ENCODE assay signal across 24 mouse cellular contexts in the genomic region with DNA sequence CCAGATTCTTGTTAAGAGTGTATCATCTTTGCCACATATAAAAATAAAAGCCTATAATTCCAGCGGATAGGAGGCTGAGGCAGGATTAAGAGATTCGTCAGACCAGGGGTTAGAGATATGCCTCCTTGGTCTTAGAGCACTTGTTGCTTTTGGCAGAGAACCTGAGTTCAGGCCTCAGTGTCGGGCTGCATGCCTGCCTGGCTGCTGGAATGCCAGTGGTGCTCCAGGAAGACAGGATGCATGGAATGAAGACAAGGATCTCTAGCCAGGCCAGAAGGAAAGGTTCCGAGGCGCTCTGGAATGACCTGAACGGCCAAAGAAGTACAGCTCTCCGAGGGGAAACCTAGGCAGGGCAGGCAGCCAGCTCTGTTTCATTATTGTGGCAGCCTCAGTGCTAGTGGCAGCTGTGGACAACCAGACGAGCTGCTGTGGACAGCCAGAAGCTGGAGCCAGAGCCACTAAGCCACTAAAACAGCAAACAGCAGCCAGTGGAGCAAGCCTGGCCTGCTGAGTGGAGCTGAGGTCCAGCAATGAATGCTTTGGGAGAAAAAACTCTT. TPM values are rescaled to one million over a fixed set of nuclear protein-coding genes. Genes with fewer than 3 reads are reported as not detected.
DNase-seq lines count a peak whose midpoint lies in the region; ATAC-seq and TF ChIP-seq lines count a peak whose summit lies in the region.
"Had no signal": no experiment of that assay in that cellular context is flagged by ENCODE, and none has a peak within 500 bp of the region (broad histone marks: within the 10 kb centered on the region; RNA-seq: fewer than 3 reads in every experiment).

No protein-coding gene starts in this region.

- no peak overlapping the region for H3K27ac ChIP-seq in stomach, embryonic 16.5 days (ENCODE audit: low read length)
- no peak overlapping the region for H3K27ac ChIP-seq in stomach, postnatal 0 days (replicated peaks)
- H3K27ac ChIP-seq: forebrain, embryonic 10.5 days; midbrain, embryonic 10.5 days; neural tube, embryonic 13.5 days had no signal

- intact Hi-C loops in heart, postnatal 10 days (cut with DNase I): loop anchor here (10.0 kb wide), 1 partner anchor 274 kb away; a partner anchor contains a TSS

- no peak for TF ChIP-seq CTCF in stomach, postnatal 0 days (IDR thresholded peaks at IDR 0.05; ENCODE audit: low read depth)

- no peak overlapping the region for H3K4me3 ChIP-seq in stomach, embryonic 16.5 days (replicated peaks; ENCODE audit: low read length)
- no peak overlapping the region for H3K4me3 ChIP-seq in stomach, postnatal 0 days (ENCODE audit: low read depth, low read length)
- H3K4me3 ChIP-seq: forebrain, embryonic 10.5 days; midbrain, embryonic 10.5 days; neural tube, embryonic 13.5 days had no signal

- DNase-seq in heart, adult 18-20 months: peak; percentile 57 to 66
- DNase-seq in heart, postnatal 10 days: no peak
- DNase-seq in stomach, postnatal 0 days (ENCODE audit: low spot score): no peak
- DNase-seq in kidney, postnatal 14 days: peak; percentile 21
- peak; percentile 51 to 84 for DNase-seq in lung, postnatal 4 days
- no peak for DNase-seq in layer of hippocampus, adult 9-10 months (ENCODE audit: low spot score)
- no peak for DNase-seq in ovary, postnatal 14 days (ENCODE audit: low spot score)
- DNase-seq: adrenal gland, adult 2 months; cerebellum, adult 11-12 months; liver, postnatal 0 days; thymus, postnatal 14 days had no signal

- H3K9me3 ChIP-seq in stomach, embryonic 16.5 days (replicated peaks; ENCODE audit: control insufficient read depth, low read length): no peaks in the 10 kb centered on the region
- H3K9me3 ChIP-seq in stomach, postnatal 0 days (ENCODE audit: control insufficient read depth, low read length): no peaks in the 10 kb centered on the region
- H3K9me3 ChIP-seq: forebrain, embryonic 10.5 days; G1E; midbrain, embryonic 10.5 days; neural tube, embryonic 13.5 days had no signal

- no peaks in the 10 kb centered on the region for H3K4me1 ChIP-seq in stomach, embryonic 16.5 days (ENCODE audit: control insufficient read depth, insufficient read depth, low read length)
- H3K4me1 ChIP-seq in stomach, postnatal 0 days (replicated peaks; ENCODE audit: control insufficient read depth, insufficient read depth): no peaks in the 10 kb centered on the region

- no peak for ATAC-seq in stomach, embryonic 16.5 days (ENCODE audit: insufficient read depth, low FRiP score)
- no peak for ATAC-seq in stomach, postnatal 0 days (ENCODE audit: low FRiP score, low TSS enrichment)
- ATAC-seq: liver, postnatal 0 days had no signal

- no peak overlapping the region for H3K4me2 ChIP-seq in stomach, embryonic 16.5 days (ENCODE audit: low read depth, low read length)
- no peak overlapping the region for H3K4me2 ChIP-seq in stomach, postnatal 0 days (replicated peaks; ENCODE audit: low read depth)
- H3K4me2 ChIP-seq: neural tube, embryonic 13.5 days had no signal

- 0 out of 2 replicates have a peak overlapping the region, but pooled peaks have one; percentile 3 for H3K9ac ChIP-seq in stomach, embryonic 16.5 days (ENCODE audit: low read length)
- H3K9ac ChIP-seq in stomach, postnatal 0 days (ENCODE audit: low read length): no peak overlapping the region
- H3K9ac ChIP-seq: liver, postnatal 0 days; neural tube, embryonic 13.5 days had no signal

- 70% methylated on average over 8 of the region's 8 CpGs for WGBS in stomach, embryonic 16.5 days
- WGBS in stomach, postnatal 0 days: 69% methylated on average over 8 of the region's 8 CpGs

- H3K36me3 ChIP-seq in stomach, embryonic 16.5 days (ENCODE audit: control insufficient read depth, insufficient read depth, low read length): no peaks in the 10 kb centered on the region
- H3K36me3 ChIP-seq in stomach, postnatal 0 days (ENCODE audit: control insufficient read depth, insufficient read depth, low read length): no peaks in the 10 kb centered on the region
- H3K36me3 ChIP-seq: forebrain, embryonic 10.5 days; G1E; midbrain, embryonic 10.5 days; neural tube, embryonic 13.5 days had no signal

- no peaks in the 10 kb centered on the region for H3K27me3 ChIP-seq in stomach, embryonic 16.5 days (ENCODE audit: control insufficient read depth, insufficient read depth, low read length)
- no peaks in the 10 kb centered on the region for H3K27me3 ChIP-seq in stomach, postnatal 0 days (ENCODE audit: control insufficient read depth, insufficient read depth, low read length)

- no peak for TF ChIP-seq EP300 in stomach, postnatal 0 days (optimal IDR thresholded peaks at IDR 0.05)

RNA-seq across cellular contexts. Expression of a gene that starts 6.4 kb away (rescaled TPM):
- total RNA-seq in heart, adult 18-20 months (2021): 10 to 100 TPM; 31.8 to 33.9 TPM
- 10 to 100 TPM; 52.5 to 62.2 TPM for total RNA-seq in heart, postnatal 10 days (2021)
- 10.7 and 11.4 TPM in 2 replicates for polyA plus RNA-seq in stomach, embryonic 16.5 days (2015; fragmentation: Nextera tagmentation; extraction: Ambion mirVana)
- 3.8 and 4.1 TPM in 2 replicates for polyA plus RNA-seq in stomach, postnatal 0 days (2015; fragmentation: Nextera tagmentation; extraction: Ambion mirVana)

RNA-seq across cellular contexts. Expression of a gene that starts 54.4 kb away (rescaled TPM):
- not detected for total RNA-seq in heart, adult 18-20 months (2021)
- total RNA-seq in heart, postnatal 10 days (2021): under 1 TPM in 1 of 2 experiments, not detected in 1; 0.31 TPM
- not detected in 2 replicates for polyA plus RNA-seq in stomach, embryonic 16.5 days (2015; fragmentation: Nextera tagmentation; extraction: Ambion mirVana)
- not detected in 2 replicates for polyA plus RNA-seq in stomach, postnatal 0 days (2015; fragmentation: Nextera tagmentation; extraction: Ambion mirVana)
- total RNA-seq: adrenal gland, adult 2 months; layer of hippocampus, adult 18-20 months; left cerebral cortex, adult 8-10 months; monocyte, adult 5-6 weeks had no signal
- polyA plus RNA-seq: adrenal gland, adult 2 months; brain, embryonic 14.5 days; embryonic facial prominence, embryonic 14.5 days; forebrain, embryonic 10.5 days; G1E; limb, embryonic 14.5 days; liver, postnatal 0 days; midbrain, embryonic 10.5 days; neural tube, embryonic 13.5 days; small intestine, adult 2 months; stomach, embryonic 14.5 days had no signal

Comparison
In these comparisons a context has a peak if more than half of its experiments do, and no peak if none do; other contexts are left out.
1. DNase-seq: peak in heart, adult 18-20 months (2 of 2), kidney, postnatal 14 days (single experiment) and lung, postnatal 4 days (2 of 2); none in heart, postnatal 10 days (0 of 2), stomach, postnatal 0 days (single experiment), layer of hippocampus, adult 9-10 months (single experiment) and ovary, postnatal 14 days (single experiment).